Mouse (Mus musculus) urinary bladder, adult 18-20 months (tissue): ENCODE measurements around the gene Slc12a3.
A peak's percentile ranks its signal among the peaks of the same experiment; 100 is the strongest.

Experiments used
- DNase-seq, 2 experiments: peaks; one replicate each; pipeline ENCODE4 v3.0.0; 2022; ENCODE audit warnings: low spot score in 2 of 2, mixed read lengths in 2 of 2

Gene Slc12a3

GRCm38 (mm10) chr8:94330733-94331132 is 1.7 kb downstream of the Slc12a3 start:
- peak in 1 of 2 experiments; percentile 15 for DNase-seq

GRCm38 (mm10) chr8:94333345-94333744 is 4.3 kb downstream of the Slc12a3 start:
- DNase-seq = no peak

- DNase-seq = no peak
Observed at GRCm38 (mm10) chr8:94337559-94337958, 8.6 kb downstream of the Slc12a3 start.

- DNase-seq = no peak
Observed at GRCm38 (mm10) chr8:94340796-94341195, 11.8 kb downstream of the Slc12a3 start.

GRCm38 (mm10) chr8:94342691-94343090 is 13.7 kb downstream of the Slc12a3 start:
- no peak for DNase-seq

- DNase-seq = peak; percentile 63 to 68
Observed at GRCm38 (mm10) chr8:94343290-94343689, 14.3 kb downstream of the Slc12a3 start.

- no peak for DNase-seq
Observed at GRCm38 (mm10) chr8:94343778-94344320, 14.8 kb downstream of the Slc12a3 start.

- no peak for DNase-seq
Observed at GRCm38 (mm10) chr8:94345657-94346056, 16.7 kb downstream of the Slc12a3 start.

- no peak for DNase-seq
Observed at GRCm38 (mm10) chr8:94346264-94346663, 17.3 kb downstream of the Slc12a3 start.

- DNase-seq = no peak
Observed at GRCm38 (mm10) chr8:94348425-94348824, 19.4 kb downstream of the Slc12a3 start.

- DNase-seq = peak in 1 of 2 experiments; percentile 71
Observed at GRCm38 (mm10) chr8:94354069-94354531, 25.1 kb downstream of the Slc12a3 start.

GRCm38 (mm10) chr8:94354571-94354970 is 25.6 kb downstream of the Slc12a3 start:
- DNase-seq = peak in 1 of 2 experiments; percentile 50

- DNase-seq = no peak
Observed at GRCm38 (mm10) chr8:94357220-94357619, 28.2 kb downstream of the Slc12a3 start.

GRCm38 (mm10) chr8:94358541-94358940 is 29.5 kb downstream of the Slc12a3 start:
- peak; percentile 73 to 79 for DNase-seq

- no peak for DNase-seq
Observed at GRCm38 (mm10) chr8:94361774-94362431, 32.9 kb downstream of the Slc12a3 start.

GRCm38 (mm10) chr8:94362607-94363239 is 33.7 kb downstream of the Slc12a3 start:
- peak; percentile 28 to 40 for DNase-seq

GRCm38 (mm10) chr8:94363288-94363688 is 34.3 kb downstream of the Slc12a3 start:
- peak; percentile 58 to 77 for DNase-seq

- DNase-seq = peak in 1 of 2 experiments; percentile 30
Observed at GRCm38 (mm10) chr8:94363906-94364305, 34.9 kb downstream of the Slc12a3 start.

GRCm38 (mm10) chr8:94364686-94365312 is 35.8 kb downstream of the Slc12a3 start:
- DNase-seq = no peak

- DNase-seq = no peak
Observed at GRCm38 (mm10) chr8:94365410-94365981, 36.5 kb downstream of the Slc12a3 start.

- DNase-seq = no peak
Observed at GRCm38 (mm10) chr8:94370839-94371238, 41.8 kb downstream of the Slc12a3 start.
